9 mouse cellular contexts compared by ENCODE assay signal in genomic region chr10:80018739-80019297, GRCm38 (mm10). TPM values are rescaled to one million over a fixed set of nuclear protein-coding genes. Genes with fewer than 3 reads are reported as not detected.
DNase-seq lines count a peak whose midpoint lies in the region; ATAC-seq and TF ChIP-seq lines count a peak whose summit lies in the region.
"Had no signal": no experiment of that assay in that cellular context is flagged by ENCODE, and none has a peak within 500 bp of the region (broad histone marks: within the 10 kb centered on the region; RNA-seq: fewer than 3 reads in every experiment).

No protein-coding gene starts in this region.

- DNase-seq in forebrain, embryonic 11.5 days (ENCODE audit: low spot score) = no peak
- no peak for DNase-seq in forebrain, postnatal 0 days
- peak; percentile 64 for DNase-seq in MEL (ENCODE audit: low read depth, low spot score)
- DNase-seq in heart, postnatal 10 days = peak; percentile 52 to 55
- peak; percentile 51 for DNase-seq in lung, adult 2 months
- peak; percentile 78 to 83 for DNase-seq in spleen, postnatal 36 days (ENCODE audit: low spot score in 2 of 2)
- DNase-seq in cerebellum, adult 18-20 months = no peak
- no peak for DNase-seq in left cerebral cortex, adult 18-20 months (ENCODE audit: low spot score in 2 of 2)

- no peak overlapping the region for H3K4me3 ChIP-seq in forebrain, embryonic 11.5 days (ENCODE audit: low read depth, low read length)
- no peak overlapping the region for H3K4me3 ChIP-seq in forebrain, postnatal 0 days (ENCODE audit: low read depth, low read length)
- H3K4me3 ChIP-seq in MEL (ENCODE audit: control insufficient read depth in 1 of 2, insufficient read depth in 1 of 2, low read depth in 2 of 2, low read length in 2 of 2) = peak overlapping the region; percentile 16 to 55; a peak in 3 of 4 replicates
- H3K4me3 ChIP-seq in lung, adult 2 months (replicated peaks; ENCODE audit: extremely low read depth, low read depth, low read length) = peak overlapping the region; percentile 38
- H3K4me3 ChIP-seq: hindbrain, embryonic 15.5 days had no signal

- no peak overlapping the region for H3K27ac ChIP-seq in forebrain, embryonic 11.5 days (ENCODE audit: low read depth, low read length)
- H3K27ac ChIP-seq in forebrain, postnatal 0 days (ENCODE audit: low read depth, low read length) = no peak overlapping the region
- H3K27ac ChIP-seq in MEL (ENCODE audit: control insufficient read depth, low read depth, low read length) = peak overlapping the region; percentile 60
- H3K27ac ChIP-seq: hindbrain, embryonic 15.5 days had no signal

- no peak overlapping the region for H3K4me2 ChIP-seq in forebrain, embryonic 11.5 days (ENCODE audit: low read depth, low read length, severe bottlenecking)
- no peak overlapping the region for H3K4me2 ChIP-seq in forebrain, postnatal 0 days (ENCODE audit: low read depth)
- H3K4me2 ChIP-seq: hindbrain, embryonic 15.5 days had no signal

- peak in 1 of 2 experiments; percentile 18; a peak in 1 of 4 replicates for TF ChIP-seq POLR2A in MEL (IDR thresholded peaks at IDR 0.05; ENCODE audit: control insufficient read depth in 1 of 2, insufficient read depth in 1 of 2, low read depth in 1 of 2, low read length in 2 of 2, poor library complexity in 1 of 2)
- TF ChIP-seq POLR2A in lung, adult 2 months (IDR thresholded peaks at IDR 0.05; ENCODE audit: borderline replicate concordance, extremely low read depth, low read depth, low read length) = peak; percentile 41; the same call in 1 of the 2 replicates

- H3K79me2 ChIP-seq in MEL (ENCODE audit: control insufficient read depth, insufficient read depth, low read length, poor library complexity) = peaks cover 12% of the 10 kb centered on the region

- H3K27me3 ChIP-seq in forebrain, embryonic 11.5 days (ENCODE audit: control insufficient read depth, insufficient read depth, low read length) = peaks cover 19% of the 10 kb centered on the region
- peaks cover 23% of the 10 kb centered on the region for H3K27me3 ChIP-seq in forebrain, postnatal 0 days (ENCODE audit: insufficient read depth, low read length)
- no peaks in the 10 kb centered on the region for H3K27me3 ChIP-seq in MEL (ENCODE audit: control insufficient read depth in 1 of 2, insufficient read depth in 2 of 2, low read length in 2 of 2)

- no peaks in the 10 kb centered on the region for H3K9me3 ChIP-seq in forebrain, embryonic 11.5 days (ENCODE audit: control insufficient read depth, low read length)
- no peaks in the 10 kb centered on the region for H3K9me3 ChIP-seq in forebrain, postnatal 0 days (ENCODE audit: low read length)
- H3K9me3 ChIP-seq in MEL (replicated peaks; ENCODE audit: insufficient read depth, low read length) = no peaks in the 10 kb centered on the region
- H3K9me3 ChIP-seq: hindbrain, embryonic 15.5 days had no signal

- 0 out of 2 replicates have a peak, but pooled peaks have one; percentile 38 for ATAC-seq in forebrain, embryonic 11.5 days (replicated peaks; ENCODE audit: low FRiP score)
- ATAC-seq in forebrain, postnatal 0 days = no peak

- TF ChIP-seq CTCF in forebrain, postnatal 0 days (IDR thresholded peaks at IDR 0.05; ENCODE audit: low read depth) = no peak
- TF ChIP-seq CTCF in MEL (IDR thresholded peaks at IDR 0.05 in 2 of 3, conservative IDR thresholded peaks at IDR 0.05 in 1 of 3; ENCODE audit: control insufficient read depth in 1 of 3, insufficient read depth in 1 of 3, low read depth in 2 of 3, low read length in 3 of 3, poor library complexity in 1 of 3, severe bottlenecking in 1 of 3) = no peak
- TF ChIP-seq CTCF in lung, adult 2 months (IDR thresholded peaks at IDR 0.05; ENCODE audit: insufficient read depth, low read length) = no peak

- H3K36me3 ChIP-seq in forebrain, embryonic 11.5 days (ENCODE audit: control insufficient read depth, insufficient read depth, low read length) = no peaks in the 10 kb centered on the region
- H3K36me3 ChIP-seq in forebrain, postnatal 0 days (ENCODE audit: insufficient read depth) = no peaks in the 10 kb centered on the region
- peaks cover 2 to 18% of the 10 kb centered on the region in 2 experiments; a peak in 3 of 4 replicates for H3K36me3 ChIP-seq in MEL (ENCODE audit: control insufficient read depth in 1 of 2, insufficient read depth in 2 of 2, low read length in 2 of 2)
- H3K36me3 ChIP-seq: hindbrain, embryonic 15.5 days had no signal

- no peak for TF ChIP-seq RAD21 in MEL (IDR thresholded peaks at IDR 0.05; ENCODE audit: low read depth, low read length)

- H3K4me1 ChIP-seq in forebrain, embryonic 11.5 days (replicated peaks; ENCODE audit: control insufficient read depth, insufficient read depth, low read length) = peaks cover 5% of the 10 kb centered on the region; the same call in 1 of the 2 replicates
- no peaks in the 10 kb centered on the region for H3K4me1 ChIP-seq in forebrain, postnatal 0 days (ENCODE audit: insufficient read depth)
- peaks cover 12 to 23% of the 10 kb centered on the region in 2 experiments for H3K4me1 ChIP-seq in MEL (ENCODE audit: control insufficient read depth in 1 of 2, insufficient read depth in 2 of 2, low read length in 2 of 2)
- peaks cover 17% of the 10 kb centered on the region for H3K4me1 ChIP-seq in lung, adult 2 months (ENCODE audit: control insufficient read depth, insufficient read depth, low read length)
- H3K4me1 ChIP-seq: hindbrain, embryonic 15.5 days had no signal

- 6% methylated on average over 15 of the region's 15 CpGs for WGBS in forebrain, embryonic 11.5 days
- whole genome bisulfite sequencing in forebrain, postnatal 0 days = 12% methylated on average over 12 of the region's 15 CpGs
- WGBS in lung, adult 2 months = 4% methylated on average over 14 of the region's 15 CpGs

- peak overlapping the region; percentile 2; the same call in 1 of the 2 replicates for H3K9ac ChIP-seq in forebrain, embryonic 11.5 days (ENCODE audit: low read length)
- no peak overlapping the region for H3K9ac ChIP-seq in forebrain, postnatal 0 days
- H3K9ac ChIP-seq in MEL (ENCODE audit: control insufficient read depth, low read depth, low read length, poor library complexity, severe bottlenecking) = peak overlapping the region; percentile 29
- H3K9ac ChIP-seq: hindbrain, embryonic 15.5 days had no signal

- intact Hi-C loops in heart, postnatal 10 days (cut with DNase I) = no loop called here

- TF ChIP-seq EP300 in MEL (IDR thresholded peaks at IDR 0.05; ENCODE audit: low read depth in 1 of 2, low read length in 2 of 2) = peak in 1 of 2 experiments; percentile 14; a peak in 1 of 4 replicates

RNA-seq across cellular contexts. Expression of gene Arhgap45, which starts 2.4 kb away (rescaled TPM):
- 4.6 and 4.9 TPM in 2 replicates for polyA plus RNA-seq in forebrain, embryonic 11.5 days (2014; fragmentation: Nextera tagmentation; extraction: Ambion mirVana)
- 2.3 and 2.4 TPM in 2 replicates for total RNA-seq in forebrain, postnatal 0 days (2014; rRNA removed)
- polyA plus RNA-seq in forebrain, postnatal 0 days (2015; fragmentation: Nextera tagmentation; extraction: Ambion mirVana) = 1.2 and 1.7 TPM in 2 replicates
- total RNA-seq in MEL (2012; rRNA removed) = 25.2 and 26.2 TPM in 2 replicates
- polyA plus RNA-seq in MEL (2012; ENCODE audit: insufficient read depth in 1 of 2, insufficient read length in 2 of 2, low read depth in 1 of 2, low replicate concordance in 2 of 2, missing spikeins in 1 of 2) = 10 to 100 TPM in 1 of 2 experiments, not detected in 1; 53.6 TPM
- total RNA-seq in heart, postnatal 10 days (2021) = 1 to 10 TPM; 5.0 to 6.1 TPM
- 102 and 103 TPM in 2 replicates for polyA plus RNA-seq in lung, adult 2 months (2012; rRNA removed)
- 1 to 10 TPM; 3.7 to 4.1 TPM for total RNA-seq in left cerebral cortex, adult 18-20 months (2021)

RNA-seq across cellular contexts. Expression of gene Polr2e, which starts 20.8 kb away (rescaled TPM):
- 217 and 243 TPM in 2 replicates for polyA plus RNA-seq in forebrain, embryonic 11.5 days (2014; fragmentation: Nextera tagmentation; extraction: Ambion mirVana)
- total RNA-seq in forebrain, postnatal 0 days (2014; rRNA removed) = 104 and 129 TPM in 2 replicates
- polyA plus RNA-seq in forebrain, postnatal 0 days (2015; fragmentation: Nextera tagmentation; extraction: Ambion mirVana) = 168 and 184 TPM in 2 replicates
- total RNA-seq in MEL (2012; rRNA removed) = 156 and 169 TPM in 2 replicates
- 100 to 1,000 TPM; 258 to 279 TPM for polyA plus RNA-seq in MEL (2012; ENCODE audit: insufficient read depth in 1 of 2, insufficient read length in 2 of 2, low read depth in 1 of 2, low replicate concordance in 2 of 2, missing spikeins in 1 of 2)
- 10 to 100 TPM; 79.0 to 79.1 TPM for total RNA-seq in heart, postnatal 10 days (2021)
- polyA plus RNA-seq in lung, adult 2 months (2012; rRNA removed) = 199 and 208 TPM in 2 replicates
- total RNA-seq in left cerebral cortex, adult 18-20 months (2021) = 10 to 100 TPM; 73.6 to 75.2 TPM

RNA-seq across cellular contexts. Expression of gene Abca7, which starts 22.5 kb away (rescaled TPM):
- 3.4 and 3.9 TPM in 2 replicates for polyA plus RNA-seq in forebrain, embryonic 11.5 days (2014; fragmentation: Nextera tagmentation; extraction: Ambion mirVana)
- 6.1 and 6.2 TPM in 2 replicates for total RNA-seq in forebrain, postnatal 0 days (2014; rRNA removed)
- 1.1 TPM in 2 replicates for polyA plus RNA-seq in forebrain, postnatal 0 days (2015; fragmentation: Nextera tagmentation; extraction: Ambion mirVana)
- total RNA-seq in MEL (2012; rRNA removed) = 7.4 and 7.7 TPM in 2 replicates
- polyA plus RNA-seq in MEL (2012; ENCODE audit: insufficient read depth in 1 of 2, insufficient read length in 2 of 2, low read depth in 1 of 2, low replicate concordance in 2 of 2, missing spikeins in 1 of 2) = 10 to 100 TPM in 1 of 2 experiments, not detected in 1; 16.8 TPM
- 1 to 10 TPM; 7.8 to 8.2 TPM for total RNA-seq in heart, postnatal 10 days (2021)
- polyA plus RNA-seq in lung, adult 2 months (2012; rRNA removed) = 31.4 and 38.2 TPM in 2 replicates
- total RNA-seq in left cerebral cortex, adult 18-20 months (2021) = 10 to 100 TPM; 13.0 to 13.7 TPM

RNA-seq across cellular contexts. Expression of gene Gpx4, which starts 28.1 kb away (rescaled TPM):
- 506 and 516 TPM in 2 replicates for polyA plus RNA-seq in forebrain, embryonic 11.5 days (2014; fragmentation: Nextera tagmentation; extraction: Ambion mirVana)
- total RNA-seq in forebrain, postnatal 0 days (2014; rRNA removed) = 401 and 478 TPM in 2 replicates
- 644 and 800 TPM in 2 replicates for polyA plus RNA-seq in forebrain, postnatal 0 days (2015; fragmentation: Nextera tagmentation; extraction: Ambion mirVana)
- total RNA-seq in MEL (2012; rRNA removed) = 422 and 508 TPM in 2 replicates
- 100 to 1,000 TPM in 1 of 2 experiments, not detected in 1; 536 TPM for polyA plus RNA-seq in MEL (2012; ENCODE audit: insufficient read depth in 1 of 2, insufficient read length in 2 of 2, low read depth in 1 of 2, low replicate concordance in 2 of 2, missing spikeins in 1 of 2)
- total RNA-seq in heart, postnatal 10 days (2021) = 100 to 1,000 TPM; 551 to 562 TPM
- 581 and 623 TPM in 2 replicates for polyA plus RNA-seq in lung, adult 2 months (2012; rRNA removed)
- 100 to 1,000 TPM; 554 to 575 TPM for total RNA-seq in left cerebral cortex, adult 18-20 months (2021)

RNA-seq across cellular contexts. Expression of gene Cnn2, which starts 30.4 kb away (rescaled TPM):
- polyA plus RNA-seq in forebrain, embryonic 11.5 days (2014; fragmentation: Nextera tagmentation; extraction: Ambion mirVana) = 160 and 182 TPM in 2 replicates
- total RNA-seq in forebrain, postnatal 0 days (2014; rRNA removed) = 19.5 and 28.2 TPM in 2 replicates
- polyA plus RNA-seq in forebrain, postnatal 0 days (2015; fragmentation: Nextera tagmentation; extraction: Ambion mirVana) = 15.7 and 17.0 TPM in 2 replicates
- 8.7 and 9.1 TPM in 2 replicates for total RNA-seq in MEL (2012; rRNA removed)
- 10 to 100 TPM in 1 of 2 experiments, not detected in 1; 25.3 TPM for polyA plus RNA-seq in MEL (2012; ENCODE audit: insufficient read depth in 1 of 2, insufficient read length in 2 of 2, low read depth in 1 of 2, low replicate concordance in 2 of 2, missing spikeins in 1 of 2)
- total RNA-seq in heart, postnatal 10 days (2021) = 10 to 100 TPM; 60.3 to 65.6 TPM
- 387 and 395 TPM in 2 replicates for polyA plus RNA-seq in lung, adult 2 months (2012; rRNA removed)
- 1 to 10 TPM; 6.7 to 8.0 TPM for total RNA-seq in left cerebral cortex, adult 18-20 months (2021)

Comparison
In these comparisons a context has a peak if more than half of its experiments do, and no peak if none do; other contexts are left out.
1. DNase-seq: peak in MEL (single experiment), heart, postnatal 10 days (2 of 2), lung, adult 2 months (single experiment) and spleen, postnatal 36 days (2 of 2); none in forebrain, embryonic 11.5 days (single experiment), forebrain, postnatal 0 days (single experiment), cerebellum, adult 18-20 months (0 of 2) and left cerebral cortex, adult 18-20 months (0 of 2).
2. H3K4me3 ChIP-seq: peak in MEL (2 of 2) and lung, adult 2 months (single experiment); none in forebrain, embryonic 11.5 days (single experiment) and forebrain, postnatal 0 days (single experiment).